Mouse (Mus musculus) cerebellum, adult 8-10 months (tissue): ENCODE measurements around the gene Hist1h3f.
"Not testable (repeated sequence)": the region's sequence is repeated elsewhere in the genome, so short reads cannot be mapped to it uniquely, and the experiment has no call there.

ENCODE experiments used
- DNase-seq: peaks from one replicate; pipeline ENCODE4 v3.0.0; 2022

Gene Hist1h3f

DNA sequence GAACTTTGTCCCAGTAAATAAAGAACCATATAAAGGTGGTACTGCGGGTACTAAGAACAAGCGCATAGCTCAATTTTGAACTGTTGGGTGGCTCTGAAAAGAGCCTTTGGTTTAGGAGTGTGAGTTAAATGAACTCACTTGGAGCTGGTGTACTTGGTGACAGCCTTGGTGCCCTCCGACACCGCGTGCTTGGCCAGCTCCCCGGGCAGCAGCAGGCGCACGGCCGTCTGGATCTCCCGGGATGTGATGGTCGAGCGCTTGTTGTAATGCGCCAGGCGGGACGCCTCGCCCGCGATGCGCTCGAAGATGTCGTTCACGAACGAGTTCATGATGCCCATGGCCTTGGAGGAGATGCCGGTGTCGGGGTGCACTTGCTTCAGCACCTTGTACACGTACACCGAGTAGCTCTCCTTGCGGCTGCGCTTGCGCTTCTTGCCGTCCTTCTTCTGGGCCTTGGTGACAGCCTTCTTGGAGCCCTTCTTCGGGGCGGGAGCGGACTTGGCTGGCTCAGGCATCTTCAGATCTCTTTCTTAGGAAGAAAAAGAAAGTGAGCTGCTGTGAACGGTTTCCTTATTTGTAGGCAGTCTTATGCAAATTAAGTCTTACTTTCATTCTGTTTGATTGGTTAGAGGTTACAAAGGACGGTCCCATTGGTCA is 41.7 kb downstream of the Hist1h3f start:
- peak; percentile 70 for DNase-seq

DNA sequence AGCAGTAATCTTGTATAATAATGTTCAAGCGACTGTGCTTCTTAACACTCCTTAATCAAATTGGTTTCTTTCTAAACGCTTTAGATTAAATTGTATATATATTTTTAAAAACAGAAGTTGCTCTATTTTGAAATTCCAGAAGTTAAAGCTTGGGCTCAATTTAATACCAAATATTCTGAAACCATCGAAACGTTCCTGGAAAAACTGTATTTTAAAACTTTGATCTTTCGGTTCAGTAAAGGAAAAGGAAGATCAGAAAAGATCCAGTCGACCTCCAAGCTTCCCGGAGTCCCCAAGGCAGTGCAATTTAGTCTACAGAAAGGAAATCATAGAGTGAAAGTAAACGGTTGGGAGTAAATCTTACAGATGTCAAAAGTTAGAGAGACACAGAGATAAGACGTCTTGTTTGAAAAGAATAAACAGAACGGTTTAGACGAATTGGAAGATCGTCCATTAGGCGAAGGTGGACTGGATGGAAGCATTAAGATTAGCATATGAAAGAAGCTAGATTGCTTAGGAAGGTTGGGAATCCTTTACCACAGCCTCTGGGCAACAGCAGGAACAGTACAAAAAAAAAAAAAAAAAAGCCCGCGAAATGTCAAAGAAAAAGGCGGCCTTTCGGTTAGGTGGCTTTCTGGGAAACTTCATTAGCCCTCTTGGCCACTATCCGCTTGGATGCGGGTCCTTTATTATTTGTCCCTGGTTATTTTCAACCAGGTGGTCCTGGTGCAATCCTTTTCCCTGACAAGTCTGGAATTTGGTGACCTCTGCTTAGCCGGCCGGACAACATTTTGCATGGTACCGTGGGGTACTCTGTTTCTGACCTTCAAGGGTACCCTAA is 42.5 kb downstream of the Hist1h3f start:
- no peak for DNase-seq

DNA sequence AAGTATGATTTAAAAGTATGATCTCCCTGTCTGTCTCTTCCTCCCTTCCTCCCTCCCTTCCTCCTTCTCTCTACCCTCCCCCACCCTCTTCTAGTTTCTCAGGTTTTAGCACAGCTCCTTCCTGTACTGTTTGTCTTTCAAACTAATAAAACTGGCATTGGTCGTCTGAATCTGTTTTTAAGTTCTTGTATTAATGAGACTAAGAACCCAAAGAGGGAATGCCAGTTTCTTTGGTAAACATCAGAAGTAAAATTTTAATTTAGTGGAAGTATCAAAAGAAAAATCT is 43.0 kb downstream of the Hist1h3f start:
- no peak for DNase-seq

DNA sequence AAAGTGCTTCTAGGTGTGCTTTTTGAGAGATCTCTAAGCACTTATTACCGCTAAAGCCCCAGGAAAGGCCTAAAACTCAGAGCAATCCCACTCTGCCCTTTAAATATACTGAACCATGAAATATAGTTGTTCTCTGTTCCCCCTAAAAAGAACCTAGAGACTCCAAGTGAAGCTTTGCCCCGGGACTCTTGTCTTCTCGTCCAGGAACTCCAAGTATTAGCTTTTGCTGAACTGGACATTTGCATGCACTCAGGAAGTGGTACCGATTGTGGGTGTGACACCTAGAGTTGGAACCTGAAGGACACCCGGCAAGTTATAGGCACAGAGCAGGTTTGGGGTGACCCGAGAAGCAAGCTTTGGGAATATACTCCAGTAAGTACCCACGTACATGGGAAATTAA is 47.4 kb downstream of the Hist1h3f start:
- no peak for DNase-seq

DNA sequence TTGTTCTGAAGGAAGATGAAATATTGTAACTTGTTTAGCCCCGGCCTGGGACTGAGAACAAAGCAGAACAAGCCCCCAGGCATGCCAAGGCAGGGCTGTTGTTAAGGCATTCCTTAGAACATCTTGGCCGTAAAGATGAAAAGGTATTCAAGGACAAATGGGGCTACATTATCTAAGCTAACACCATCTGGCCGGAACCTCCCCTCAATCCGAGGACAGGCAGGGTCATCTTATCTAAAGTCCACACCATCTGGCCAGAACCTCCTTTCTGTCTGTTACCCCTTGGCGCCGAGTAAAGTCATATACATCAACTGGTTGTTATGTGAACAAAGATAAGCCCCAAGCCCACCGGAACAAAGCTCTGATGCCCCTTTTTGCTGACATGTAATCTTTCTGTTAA is 48.0 kb downstream of the Hist1h3f start:
- DNase-seq: not testable (repeated sequence)

DNA sequence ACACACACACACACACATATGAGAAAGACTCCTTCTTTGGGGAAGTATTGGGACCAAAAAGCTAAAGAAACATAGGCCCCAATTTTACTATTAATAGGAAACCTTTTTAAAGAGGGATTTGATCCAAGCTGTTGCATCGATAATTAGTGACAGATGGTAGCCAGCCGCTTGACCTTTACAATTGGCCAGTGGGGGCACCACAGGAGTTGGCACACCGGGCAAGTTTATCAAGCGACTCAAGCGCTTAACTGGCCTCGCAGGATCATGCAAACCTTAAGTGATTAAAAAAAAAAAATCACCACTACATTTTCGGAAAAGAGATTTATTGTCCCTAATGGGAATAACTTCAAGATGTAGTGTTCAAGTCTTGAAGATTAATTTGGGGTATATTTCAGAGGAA is 48.8 kb downstream of the Hist1h3f start:
- DNase-seq: peak; percentile 61

DNA sequence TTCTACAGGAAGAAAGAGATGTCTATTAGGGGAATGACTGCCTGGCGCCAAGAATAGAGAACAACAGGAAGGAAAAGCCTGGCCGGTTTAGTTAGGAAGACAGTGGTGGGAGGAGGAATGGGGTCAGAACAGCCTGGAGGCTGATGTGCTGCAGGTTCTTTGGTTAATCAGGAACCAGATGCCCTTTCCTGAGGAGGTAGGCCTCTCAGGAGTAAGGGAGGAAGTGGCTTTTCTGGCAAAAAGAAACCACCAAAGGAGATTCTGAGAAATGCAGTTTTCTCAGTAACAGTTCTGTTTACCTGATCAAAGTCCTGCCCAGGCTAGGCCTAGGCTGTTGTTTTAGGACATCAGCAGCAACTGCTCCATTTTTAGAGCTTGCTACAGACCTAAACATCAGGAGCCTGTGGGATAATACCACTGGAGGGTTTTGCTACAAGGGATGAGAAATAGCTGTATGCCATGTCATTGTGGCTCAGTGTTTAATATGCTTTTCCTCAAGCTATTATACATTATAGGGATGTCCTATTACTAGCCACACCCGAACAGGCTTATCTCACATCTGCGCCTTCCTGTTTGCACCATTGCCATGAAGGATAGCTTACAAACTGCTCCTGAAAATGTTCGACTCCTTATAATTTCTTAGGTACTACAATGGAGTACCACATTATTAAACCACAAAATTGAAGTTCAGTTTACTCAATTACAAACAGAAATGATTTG is 49.4 kb downstream of the Hist1h3f start:
- no peak for DNase-seq
